Mouse (Mus musculus) embryo, embryonic 10.5 days (tissue): Measurements from ENCODE around the gene Hhipl2.
"Not testable (repeated sequence)": the region's sequence is repeated elsewhere in the genome, so short reads cannot be mapped to it uniquely, and the experiment has no call there.

Experiments used
- DNase-seq: peaks from one replicate; pipeline ENCODE4 v3.0.0-alpha.2; 2015; ENCODE audit warnings: low spot score

The Hhipl2 gene

DNA sequence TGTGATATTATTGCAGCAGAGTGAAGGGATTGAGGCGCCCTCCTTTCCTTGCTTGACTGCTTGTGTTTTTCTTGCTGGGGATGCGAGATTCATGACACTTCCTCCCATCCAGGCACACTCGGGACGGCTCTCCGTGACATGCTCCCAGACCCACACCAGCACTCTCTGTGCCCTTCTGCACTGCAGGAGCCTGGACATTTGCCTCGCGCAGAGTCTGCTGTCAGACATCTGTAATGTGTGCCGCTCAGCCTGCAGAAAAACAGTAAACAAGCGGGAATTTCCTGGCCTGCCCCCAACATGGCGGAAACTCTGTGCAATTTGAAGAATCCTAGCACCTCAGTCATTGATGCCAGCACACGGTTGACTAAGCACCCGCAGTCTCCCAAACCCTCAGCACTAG, at the start of gene Hhipl2:
Gene Hhipl2 (plus strand): TSS at position 343 of the 400 bp plus-strand sequence.
- DNase-seq: no peak

DNA sequence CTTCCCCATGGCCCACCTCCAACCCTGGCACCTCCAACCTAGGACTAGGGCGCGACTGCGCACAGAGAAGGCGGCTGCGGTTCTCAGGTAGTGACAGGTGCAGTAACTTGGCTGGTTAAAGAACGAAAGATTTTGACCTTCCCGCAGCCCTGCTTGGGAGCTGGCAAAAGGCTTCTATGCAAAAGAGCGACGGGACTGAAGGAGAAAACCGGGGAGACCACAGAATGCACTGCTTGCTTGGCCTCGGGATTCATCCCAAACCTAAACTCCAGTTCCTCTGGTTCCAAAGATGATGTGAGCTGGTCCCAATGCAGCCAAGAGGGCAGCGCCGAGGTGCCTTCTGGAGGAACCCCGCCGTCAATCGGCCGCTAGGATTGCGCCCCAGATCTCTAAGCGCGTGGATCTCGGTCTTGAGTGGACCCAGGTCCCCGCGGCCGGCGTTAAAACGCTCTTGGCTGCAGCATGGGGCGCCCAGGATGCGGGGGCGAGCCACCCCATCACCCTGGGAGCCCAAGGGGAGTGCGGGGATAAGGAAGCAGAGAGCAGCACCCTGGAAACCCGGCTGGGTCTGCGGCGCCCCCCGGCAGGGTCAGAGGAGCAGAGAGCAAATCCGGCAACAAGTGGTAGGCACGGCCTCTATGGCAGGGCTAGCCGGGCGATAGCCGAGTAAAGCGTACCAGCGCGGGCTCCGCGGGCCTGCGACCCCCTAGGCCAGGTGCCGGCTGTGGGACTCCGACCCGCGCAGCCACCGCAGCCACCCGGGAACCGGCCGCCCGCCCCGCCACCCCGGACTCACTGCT, 49.2 kb upstream of the Hhipl2 start:
- peak; percentile 33 for DNase-seq

GRCm38 (mm10) chr1:183369427-183370014, 48.5 kb upstream of the Hhipl2 start, which contains the start of gene Mia3:
Gene Mia3, minus strand, starts transcription at chr1:183369553.
- peak; percentile 94 for DNase-seq

GRCm38 (mm10) chr1:183374728-183375127, 43.3 kb upstream of the Hhipl2 start:
- DNase-seq: no peak

- no peak for DNase-seq
Observed at GRCm38 (mm10) chr1:183377045-183377444, 41.0 kb upstream of the Hhipl2 start.

GRCm38 (mm10) chr1:183378321-183378941, 39.6 kb upstream of the Hhipl2 start:
- no peak for DNase-seq

- DNase-seq: not testable (repeated sequence)
Observed at GRCm38 (mm10) chr1:183379376-183379775, 38.6 kb upstream of the Hhipl2 start.

DNA sequence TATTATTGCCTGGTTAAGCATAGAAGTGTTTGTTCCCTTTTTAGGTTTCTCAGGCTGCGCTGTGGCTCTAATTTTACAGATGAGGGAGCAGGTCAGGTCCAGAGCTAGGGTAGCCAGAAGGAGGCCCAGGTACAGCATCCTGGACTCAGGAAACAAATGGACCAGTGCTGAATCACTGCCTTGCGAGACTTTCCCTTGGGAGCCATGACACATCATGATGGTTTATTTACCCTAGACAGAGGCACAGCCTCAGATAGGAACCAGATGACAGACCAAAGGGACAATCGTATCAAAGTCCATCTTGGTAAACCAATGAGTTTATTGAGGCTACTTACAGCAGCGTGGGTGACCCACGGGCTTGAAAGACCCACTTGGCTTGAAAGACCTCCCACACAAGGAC, 36.2 kb upstream of the Hhipl2 start:
- no peak for DNase-seq

DNA sequence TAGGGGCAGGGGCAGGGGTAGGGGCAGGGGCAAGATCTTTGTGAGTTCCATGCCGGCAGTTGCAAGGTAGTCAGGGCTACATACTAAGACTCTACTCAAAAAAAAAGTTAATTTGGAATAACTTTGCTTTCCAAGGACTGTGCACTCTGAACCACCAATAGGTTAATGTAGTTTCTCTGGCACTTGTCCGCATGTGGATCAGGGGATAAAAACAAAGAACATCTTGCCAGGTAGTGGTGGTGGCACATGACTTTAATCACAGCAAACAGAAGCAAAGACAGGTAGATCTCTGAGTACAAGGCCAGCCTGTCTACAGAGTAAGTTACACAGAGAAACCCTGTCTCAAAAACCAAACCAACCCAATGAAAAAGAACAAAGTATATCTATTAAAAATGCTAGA, 35.4 kb upstream of the Hhipl2 start:
- DNase-seq: no peak

DNA sequence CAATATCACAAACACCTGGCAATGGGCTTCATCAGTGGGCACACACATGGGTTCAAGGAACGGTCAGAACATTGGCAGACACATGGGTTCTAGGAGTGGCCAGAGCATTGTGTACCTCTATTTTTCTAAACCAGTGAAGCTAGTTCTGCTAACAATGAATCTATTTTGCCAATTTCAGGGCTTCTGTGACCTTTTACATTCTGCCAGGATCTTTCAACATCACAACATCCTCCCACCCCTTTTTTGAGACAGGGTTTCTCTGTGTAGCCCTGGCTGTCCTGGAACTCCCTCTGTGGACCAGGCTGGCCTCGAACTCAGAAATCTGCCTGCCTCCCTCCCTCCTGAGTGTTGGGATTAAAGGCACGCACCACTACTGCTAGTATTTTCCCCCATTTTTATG, 30.6 kb upstream of the Hhipl2 start:
- not testable (repeated sequence) for DNase-seq

GRCm38 (mm10) chr1:183388426-183389406, 29.3 kb upstream of the Hhipl2 start, which contains the start of gene Taf1a:
Gene Taf1a, plus strand, starts transcription at chr1:183388981.
- DNase-seq: peak; percentile 96

DNA sequence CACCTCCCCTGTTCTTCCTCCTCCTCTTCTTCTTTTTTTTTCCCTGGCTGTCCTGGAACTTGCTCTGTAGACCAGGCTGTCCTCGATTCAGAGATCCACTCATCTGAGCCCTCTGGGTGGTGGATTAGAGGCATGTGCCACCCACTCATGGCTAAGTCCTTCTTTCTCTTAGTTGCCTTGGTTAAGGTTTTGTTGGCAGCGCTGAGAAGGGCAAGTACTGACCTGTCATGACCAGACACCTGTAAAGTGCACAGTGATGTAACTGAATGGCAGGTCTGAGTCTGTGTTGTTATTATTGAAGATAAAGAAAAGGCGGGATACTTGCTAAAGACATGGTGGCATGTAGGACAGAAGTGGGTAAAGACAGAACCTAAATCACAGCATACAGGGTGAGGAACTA, 14.6 kb upstream of the Hhipl2 start:
- DNase-seq: no peak

GRCm38 (mm10) chr1:183414081-183414727, 3.8 kb upstream of the Hhipl2 start:
- DNase-seq: no peak

- DNase-seq: no peak
Observed at GRCm38 (mm10) chr1:183419741-183420140, 1.7 kb downstream of the Hhipl2 start.

DNA sequence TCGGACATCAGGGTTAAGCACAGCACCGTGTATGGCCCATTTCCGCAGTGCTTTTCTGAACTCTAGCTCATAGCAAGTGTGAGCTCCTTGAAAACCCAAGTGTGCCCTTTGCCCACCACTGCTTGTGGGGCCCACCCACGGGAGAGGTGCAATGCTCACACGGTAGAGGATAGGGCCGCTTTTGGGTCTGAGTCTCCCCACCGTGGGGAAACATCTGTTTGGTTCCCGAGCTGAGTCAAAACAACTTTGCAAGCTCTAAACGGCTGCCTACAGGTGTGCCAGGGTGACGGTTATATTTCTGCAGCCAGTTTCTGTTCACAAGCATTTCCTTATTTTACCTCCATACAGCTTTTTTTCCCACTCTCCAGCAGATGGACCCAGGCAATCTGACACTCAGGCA, 2.3 kb downstream of the Hhipl2 start:
- DNase-seq: no peak

- no peak for DNase-seq
Observed at GRCm38 (mm10) chr1:183424100-183424499, 6.1 kb downstream of the Hhipl2 start.

GRCm38 (mm10) chr1:183434918-183435317, 16.9 kb downstream of the Hhipl2 start:
- no peak for DNase-seq

GRCm38 (mm10) chr1:183439036-183439435, 21.0 kb downstream of the Hhipl2 start:
- DNase-seq: peak; percentile 50

GRCm38 (mm10) chr1:183442015-183442774, 24.2 kb downstream of the Hhipl2 start:
- peak; percentile 93 for DNase-seq

GRCm38 (mm10) chr1:183453066-183453465, 35.1 kb downstream of the Hhipl2 start:
- DNase-seq: peak; percentile 15
